Mouse (Mus musculus) liver, adult 2 months (tissue): Measurements from ENCODE around the gene Scin. TPM values are rescaled to one million over a fixed set of nuclear protein-coding genes. Genes with fewer than 3 reads are reported as not detected.

Source experiments
- DNase-seq: peaks from one replicate; pipeline ENCODE4 v3.0.0-alpha.2; 2011; ENCODE audit warnings: low read depth, low spot score; ENCODE audit errors: extremely low read depth
- H3K27ac ChIP-seq: fragments of 200-500 bp; replicated peaks from 2 replicates; pipeline ENCODE4 v1.5.1; 2012; ENCODE audit warnings: low read depth, mild to moderate bottlenecking, control low read depth, inconsistent platforms, low read length; ENCODE audit not compliant: insufficient read depth
- H3K27me3 ChIP-seq: fragments of 200-500 bp; 2 replicates; pipeline ENCODE4 v1.6.1; 2012; ENCODE audit warnings: mild to moderate bottlenecking, moderate library complexity, low read length, inconsistent platforms; ENCODE audit not compliant: control insufficient read depth, insufficient read depth
- H3K36me3 ChIP-seq: fragments of 200-500 bp; 2 replicates; pipeline ENCODE4 v1.6.1; 2012; ENCODE audit warnings: low read length, inconsistent platforms; ENCODE audit not compliant: control insufficient read depth, insufficient read depth
- H3K4me1 ChIP-seq: fragments of 200-500 bp; 2 replicates; pipeline ENCODE4 v1.6.1; 2011; ENCODE audit warnings: low read length; ENCODE audit not compliant: control insufficient read depth, insufficient read depth
- H3K4me3 ChIP-seq: fragments of 200-500 bp; 2 replicates; pipeline ENCODE4 v1.5.1; 2011; ENCODE audit warnings: low read depth, mild to moderate bottlenecking, control low read depth, low read length, moderate library complexity; ENCODE audit not compliant: insufficient read depth
- H3K79me2 ChIP-seq: fragments of 200-500 bp; 2 replicates; pipeline ENCODE4 v1.6.1; 2012; ENCODE audit warnings: inconsistent platforms, mild to moderate bottlenecking, low read length, moderate library complexity; ENCODE audit not compliant: control insufficient read depth, insufficient read depth
- H3K9ac ChIP-seq: fragments of 200-500 bp; 2 replicates; pipeline ENCODE4 v1.6.1; 2012; ENCODE audit warnings: low read depth, mild to moderate bottlenecking, control low read depth, inconsistent platforms, low read length
- CTCF ChIP-seq: fragments of 200-500 bp; IDR thresholded peaks from 2 replicates; pipeline ENCODE4 v1.5.1; 2011; ENCODE audit warnings: low read depth, low read length, control low read depth
- POLR2A ChIP-seq: fragments of 200-500 bp; IDR thresholded peaks from 2 replicates; pipeline ENCODE4 v1.6.1; 2011; ENCODE audit warnings: low read length, control low read depth; ENCODE audit not compliant: insufficient read depth; ENCODE audit errors: extremely low read depth
- WGBS: fragments of 180-500 bp; shearing (Covaris S2); methylation state at CpG from one replicate; pipeline ENCODE4 v1.1.7; 2018; 5-methylcytosine and 5-hydroxymethylcytosine counted together
- polyA plus RNA-seq: library from polyadenylated mRNA; depleted of rRNA; stranded (reverse); fragments of >200 nt; gene quantifications from 2 replicates; pipeline ENCODE4 v1.2.3, GENCODE M21; 2012
- total RNA-seq: library from RNA; depleted of rRNA; stranded (reverse); fragments of >200 nt; gene quantifications from 2 replicates; pipeline ENCODE4 v1.2.3, GENCODE M21; 2014

Gene Scin
- total and polyA plus RNA-seq, 2 experiments = 0.04 TPM; not detected in 1

DNA sequence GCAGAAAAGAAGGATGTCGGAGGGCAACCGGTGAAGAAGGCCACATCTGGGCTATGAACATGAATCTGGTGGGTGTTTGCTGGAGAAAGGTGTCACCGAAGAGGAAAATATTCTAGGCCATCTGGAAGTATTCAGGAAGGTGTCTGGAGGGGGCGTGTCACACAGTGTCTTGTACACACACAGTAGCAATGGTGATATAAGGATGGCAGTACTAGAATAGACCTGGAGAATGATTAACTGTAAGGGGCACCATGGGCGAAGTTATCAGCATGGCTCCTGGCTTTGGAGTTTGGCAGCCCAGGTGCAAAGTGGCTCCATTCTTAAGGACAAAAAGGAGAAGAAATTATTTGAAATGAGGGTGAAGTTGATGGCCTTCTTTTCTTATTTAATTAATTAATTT, 17.8 kb downstream of the Scin start:
- H3K4me3 ChIP-seq = no peak overlapping the region
- no peak for TF ChIP-seq CTCF
- TF ChIP-seq POLR2A = no peak
- DNase-seq = no peak
- H3K27me3 ChIP-seq = peaks cover 3% of the 10 kb centered on the region; the same call in 1 of the 2 replicates
- H3K79me2 ChIP-seq = no peaks in the 10 kb centered on the region
- H3K27ac ChIP-seq = no peak overlapping the region
- no peaks in the 10 kb centered on the region for H3K4me1 ChIP-seq
- WGBS = 83% methylated on average over 5 of the region's 5 CpGs
- no peak overlapping the region for H3K9ac ChIP-seq
- H3K36me3 ChIP-seq = no peaks in the 10 kb centered on the region

DNA sequence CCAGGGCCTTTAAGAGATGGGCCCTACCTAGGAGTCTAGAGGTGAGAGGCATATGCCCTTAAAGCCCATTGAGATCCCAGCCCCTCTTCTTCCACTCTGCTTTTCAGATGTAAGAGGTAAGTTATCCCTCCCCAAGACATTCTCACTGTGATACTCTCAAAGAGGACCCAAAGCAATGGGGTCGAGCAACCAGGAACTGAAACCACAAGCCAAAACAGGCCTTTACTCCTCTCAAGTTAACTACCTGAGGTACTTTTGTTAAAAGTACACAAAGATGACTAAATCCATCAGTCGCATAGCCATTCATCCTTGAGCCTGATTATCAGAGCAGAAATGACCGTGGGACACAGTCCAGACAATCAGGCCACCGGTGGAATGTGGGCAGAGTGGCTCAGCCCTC, 19.1 kb downstream of the Scin start:
- no peak for DNase-seq
- Histone ChIP-seq H3K4me1 (no peaks in the 10 kb centered on the region), H3K27me3 (peaks cover 3% of the 10 kb centered on the region; the same call in 1 of the 2 replicates), H3K36me3 (no peaks in the 10 kb centered on the region), H3K4me3 (no peak overlapping the region), H3K27ac (no peak overlapping the region), H3K9ac (no peak overlapping the region), H3K79me2 (no peaks in the 10 kb centered on the region)
- WGBS = 93% methylated on average over 4 of the region's 4 CpGs
- TF ChIP-seq CTCF = no peak
- TF ChIP-seq POLR2A = no peak

GRCm38 (mm10) chr12:40114020-40114419, 20.0 kb downstream of the Scin start:
- WGBS = 82% methylated on average over 3 of the region's 3 CpGs
- H3K4me1 ChIP-seq = no peaks in the 10 kb centered on the region
- H3K4me3 ChIP-seq = no peak overlapping the region
- no peak overlapping the region for H3K9ac ChIP-seq
- no peaks in the 10 kb centered on the region for H3K36me3 ChIP-seq
- DNase-seq = no peak
- no peak overlapping the region for H3K27ac ChIP-seq
- H3K27me3 ChIP-seq = peaks cover 3% of the 10 kb centered on the region; the same call in 1 of the 2 replicates
- H3K79me2 ChIP-seq = no peaks in the 10 kb centered on the region
- TF ChIP-seq POLR2A = no peak
- no peak for TF ChIP-seq CTCF

DNA sequence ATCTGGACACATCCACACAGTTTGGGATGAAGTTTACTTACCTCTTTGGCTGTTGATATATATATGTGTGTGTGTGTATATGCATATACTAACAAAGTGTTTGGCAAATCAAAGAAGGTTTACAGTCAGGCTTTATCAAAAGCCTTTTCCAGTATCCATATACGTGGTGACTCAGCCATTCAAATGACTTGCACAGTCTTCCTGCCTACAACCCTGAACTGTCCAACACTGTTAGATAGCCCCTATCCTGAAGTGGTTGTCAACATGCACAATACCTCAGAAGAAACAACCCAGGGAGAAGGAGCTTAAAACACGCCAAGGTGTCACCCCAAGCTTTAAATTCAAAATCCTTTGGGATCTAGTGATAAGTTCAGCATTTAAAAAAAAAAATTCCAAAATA, 20.4 kb downstream of the Scin start:
- Histone ChIP-seq H3K79me2 (no peaks in the 10 kb centered on the region), H3K27me3 (peaks cover 3% of the 10 kb centered on the region; the same call in 1 of the 2 replicates), H3K27ac (no peak overlapping the region), H3K36me3 (no peaks in the 10 kb centered on the region), H3K9ac (no peak overlapping the region), H3K4me3 (no peak overlapping the region), H3K4me1 (no peaks in the 10 kb centered on the region)
- no peak for DNase-seq
- WGBS = 69% methylated on average over 2 of the region's 2 CpGs
- TF ChIP-seq POLR2A = no peak
- TF ChIP-seq CTCF = no peak

DNA sequence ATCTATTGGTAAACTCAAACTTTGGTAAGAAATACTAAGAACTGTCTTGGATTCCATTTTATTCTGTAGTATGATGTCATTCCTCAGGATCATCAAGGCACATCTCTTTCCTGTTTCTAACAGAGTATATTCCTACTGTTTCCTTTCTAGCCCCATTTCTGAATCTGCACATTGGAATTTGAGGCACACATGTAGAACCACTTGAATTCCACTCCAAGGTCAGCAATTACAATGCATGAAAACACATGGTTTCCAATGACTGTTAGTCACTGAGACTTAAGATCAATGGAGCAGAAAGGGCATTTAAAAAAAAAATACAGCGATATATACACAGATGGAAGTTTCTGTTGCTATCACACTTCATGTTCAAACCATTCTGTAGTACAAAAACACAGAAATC, 24.8 kb downstream of the Scin start:
- Histone ChIP-seq H3K4me3 (no peak overlapping the region), H3K79me2 (no peaks in the 10 kb centered on the region), H3K9ac (no peak overlapping the region), H3K36me3 (no peaks in the 10 kb centered on the region), H3K27me3 (0 out of 2 replicates have a peak, but pooled peaks cover 2% of the 10 kb centered on the region), H3K4me1 (no peaks in the 10 kb centered on the region), H3K27ac (no peak overlapping the region)
- WGBS = 72% methylated on average over 1 of the region's 1 CpGs
- no peak for DNase-seq
- TF ChIP-seq CTCF = no peak
- TF ChIP-seq POLR2A = no peak

DNA sequence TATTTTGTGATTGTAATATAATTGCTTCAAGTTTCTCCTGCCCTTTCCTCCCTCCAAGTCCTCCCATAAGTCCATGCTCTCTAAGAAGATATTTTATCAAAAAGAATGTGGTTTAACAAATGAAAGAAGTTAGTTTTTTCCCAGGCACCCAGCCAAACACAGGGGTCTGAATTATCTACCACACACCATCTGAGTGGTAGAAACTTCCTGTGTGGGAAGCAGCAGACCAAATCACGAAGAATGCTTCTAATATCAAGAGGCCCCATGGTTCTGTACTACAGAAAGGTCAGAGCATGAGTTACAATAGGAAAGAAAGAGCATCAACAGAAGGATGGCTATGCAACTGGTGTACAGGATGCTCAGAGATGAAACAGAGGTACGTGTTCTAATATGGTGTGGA, 25.9 kb downstream of the Scin start:
- Histone ChIP-seq H3K27me3 (peaks cover 2% of the 10 kb centered on the region; the same call in 1 of the 2 replicates), H3K79me2 (no peaks in the 10 kb centered on the region), H3K27ac (no peak overlapping the region), H3K4me3 (no peak overlapping the region), H3K9ac (no peak overlapping the region), H3K4me1 (no peaks in the 10 kb centered on the region), H3K36me3 (no peaks in the 10 kb centered on the region)
- DNase-seq = no peak
- TF ChIP-seq POLR2A (no peak), CTCF (no peak)
- WGBS = 65% methylated on average over 2 of the region's 2 CpGs
